Mouse (Mus musculus) liver, adult 2 months (tissue): ENCODE results near the gene Rabl2. TPM values are rescaled to one million over a fixed set of nuclear protein-coding genes. Genes with fewer than 3 reads are reported as not detected.

ENCODE experiments used
- DNase-seq: peaks from one replicate; pipeline ENCODE4 v3.0.0-alpha.2; 2011; ENCODE audit warnings: low read depth, low spot score; ENCODE audit errors: extremely low read depth
- H3K27ac ChIP-seq: fragments of 200-500 bp; replicated peaks from 2 replicates; pipeline ENCODE4 v1.5.1; 2012; ENCODE audit warnings: low read depth, mild to moderate bottlenecking, control low read depth, inconsistent platforms, low read length; ENCODE audit not compliant: insufficient read depth
- H3K27me3 ChIP-seq: fragments of 200-500 bp; 2 replicates; pipeline ENCODE4 v1.6.1; 2012; ENCODE audit warnings: mild to moderate bottlenecking, moderate library complexity, low read length, inconsistent platforms; ENCODE audit not compliant: control insufficient read depth, insufficient read depth
- H3K36me3 ChIP-seq: fragments of 200-500 bp; 2 replicates; pipeline ENCODE4 v1.6.1; 2012; ENCODE audit warnings: low read length, inconsistent platforms; ENCODE audit not compliant: control insufficient read depth, insufficient read depth
- H3K4me1 ChIP-seq: fragments of 200-500 bp; 2 replicates; pipeline ENCODE4 v1.6.1; 2011; ENCODE audit warnings: low read length; ENCODE audit not compliant: control insufficient read depth, insufficient read depth
- H3K4me3 ChIP-seq: fragments of 200-500 bp; 2 replicates; pipeline ENCODE4 v1.5.1; 2011; ENCODE audit warnings: low read depth, mild to moderate bottlenecking, control low read depth, low read length, moderate library complexity; ENCODE audit not compliant: insufficient read depth
- H3K79me2 ChIP-seq: fragments of 200-500 bp; 2 replicates; pipeline ENCODE4 v1.6.1; 2012; ENCODE audit warnings: inconsistent platforms, mild to moderate bottlenecking, low read length, moderate library complexity; ENCODE audit not compliant: control insufficient read depth, insufficient read depth
- H3K9ac ChIP-seq: fragments of 200-500 bp; 2 replicates; pipeline ENCODE4 v1.6.1; 2012; ENCODE audit warnings: low read depth, mild to moderate bottlenecking, control low read depth, inconsistent platforms, low read length
- CTCF ChIP-seq: fragments of 200-500 bp; IDR thresholded peaks from 2 replicates; pipeline ENCODE4 v1.5.1; 2011; ENCODE audit warnings: low read depth, low read length, control low read depth
- POLR2A ChIP-seq: fragments of 200-500 bp; IDR thresholded peaks from 2 replicates; pipeline ENCODE4 v1.6.1; 2011; ENCODE audit warnings: low read length, control low read depth; ENCODE audit not compliant: insufficient read depth; ENCODE audit errors: extremely low read depth
- WGBS: fragments of 180-500 bp; shearing (Covaris S2); methylation state at CpG from one replicate; pipeline ENCODE4 v1.1.7; 2018; 5-methylcytosine and 5-hydroxymethylcytosine counted together
- polyA plus RNA-seq: library from polyadenylated mRNA; depleted of rRNA; stranded (reverse); fragments of >200 nt; gene quantifications from 2 replicates; pipeline ENCODE4 v1.2.3, GENCODE M21; 2012; rRNA removed
- total RNA-seq: library from RNA; depleted of rRNA; stranded (reverse); fragments of >200 nt; gene quantifications from 2 replicates; pipeline ENCODE4 v1.2.3, GENCODE M21; 2014; rRNA removed

The Rabl2 gene
- total RNA-seq (1.4 and 1.7 TPM in 2 replicates), polyA plus RNA-seq (3.6 and 4.0 TPM in 2 replicates)

DNA sequence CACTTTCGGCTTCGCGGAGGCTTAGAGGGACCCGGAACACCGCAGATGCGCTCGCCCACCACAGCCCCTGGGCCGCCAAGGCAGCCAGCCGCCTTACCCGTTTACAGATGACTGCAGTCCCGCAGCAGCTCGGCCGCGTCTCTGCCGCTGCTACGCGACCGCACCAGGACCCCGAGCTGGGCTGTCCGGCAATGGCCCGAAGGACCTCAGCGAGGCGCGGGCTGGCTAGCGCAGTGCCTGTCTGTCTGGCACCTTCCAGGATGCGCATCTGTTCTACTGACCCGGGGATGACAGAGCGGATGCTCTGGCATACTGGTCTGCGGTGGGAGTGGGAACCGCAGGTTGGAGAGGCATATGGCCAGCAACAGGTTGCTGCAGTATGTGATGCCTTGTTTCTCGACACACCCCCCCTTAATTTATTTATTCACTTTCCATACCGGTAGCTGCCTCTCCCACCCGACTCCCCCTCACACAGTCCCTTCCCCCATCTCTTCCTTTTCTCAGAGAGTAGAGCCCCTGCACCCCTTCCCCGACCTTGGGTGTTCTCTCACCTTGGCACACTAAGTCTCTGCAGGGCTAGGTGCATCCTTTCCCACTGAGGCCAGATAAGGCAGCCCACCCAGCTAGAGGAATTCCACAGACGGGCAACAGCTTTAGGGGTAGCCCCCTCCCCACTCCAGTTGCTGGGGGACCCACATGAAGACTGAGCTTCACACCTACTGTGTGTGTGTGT lies at the start of gene Rabl2:
TSS of gene Rabl2 (minus strand) at position 201 of the 733 bp plus-strand sequence.
- DNase-seq = peak; percentile 63
- no peaks in the 10 kb centered on the region for H3K27me3 ChIP-seq
- TF ChIP-seq POLR2A = 0 out of 2 replicates have a peak, but pooled peaks have one; percentile 19
- no peak for TF ChIP-seq CTCF
- peak within 1 kb of the TSS; percentile 80 for H3K4me3 ChIP-seq
- no peaks in the 10 kb centered on the region for H3K36me3 ChIP-seq
- no peak within 1 kb of the TSS for H3K27ac ChIP-seq
- H3K9ac ChIP-seq = peak within 1 kb of the TSS; percentile 72
- peaks cover 2% of the 10 kb centered on the region; the same call in 1 of the 2 replicates for H3K4me1 ChIP-seq
- WGBS = 1% methylated on average over 35 of the region's 35 CpGs
- no peaks in the 10 kb centered on the region for H3K79me2 ChIP-seq

- no peak overlapping the region for H3K9ac ChIP-seq
- H3K4me1 ChIP-seq = no peaks in the 10 kb centered on the region
- WGBS = 9% methylated on average over 6 of the region's 6 CpGs
- no peaks in the 10 kb centered on the region for H3K79me2 ChIP-seq
- H3K27me3 ChIP-seq = no peaks in the 10 kb centered on the region
- H3K27ac ChIP-seq = no peak overlapping the region
- DNase-seq = peak; percentile 41
- H3K36me3 ChIP-seq = no peaks in the 10 kb centered on the region
- H3K4me3 ChIP-seq = no peak overlapping the region
- TF ChIP-seq POLR2A = no peak
- peak; percentile 71 for TF ChIP-seq CTCF
Observed at GRCm38 (mm10) chr15:89623626-89623959, 31.9 kb upstream of the Rabl2 start.

GRCm38 (mm10) chr15:89622959-89623625 lies 31.4 kb upstream of the Rabl2 start:
- Histone ChIP-seq H3K27me3 (no peaks in the 10 kb centered on the region), H3K9ac (no peak overlapping the region), H3K27ac (no peak overlapping the region), H3K4me1 (no peaks in the 10 kb centered on the region), H3K79me2 (no peaks in the 10 kb centered on the region), H3K36me3 (no peaks in the 10 kb centered on the region), H3K4me3 (no peak overlapping the region)
- no peak for DNase-seq
- WGBS = 59% methylated on average over 5 of the region's 5 CpGs
- TF ChIP-seq POLR2A (no peak), CTCF (no peak)

DNA sequence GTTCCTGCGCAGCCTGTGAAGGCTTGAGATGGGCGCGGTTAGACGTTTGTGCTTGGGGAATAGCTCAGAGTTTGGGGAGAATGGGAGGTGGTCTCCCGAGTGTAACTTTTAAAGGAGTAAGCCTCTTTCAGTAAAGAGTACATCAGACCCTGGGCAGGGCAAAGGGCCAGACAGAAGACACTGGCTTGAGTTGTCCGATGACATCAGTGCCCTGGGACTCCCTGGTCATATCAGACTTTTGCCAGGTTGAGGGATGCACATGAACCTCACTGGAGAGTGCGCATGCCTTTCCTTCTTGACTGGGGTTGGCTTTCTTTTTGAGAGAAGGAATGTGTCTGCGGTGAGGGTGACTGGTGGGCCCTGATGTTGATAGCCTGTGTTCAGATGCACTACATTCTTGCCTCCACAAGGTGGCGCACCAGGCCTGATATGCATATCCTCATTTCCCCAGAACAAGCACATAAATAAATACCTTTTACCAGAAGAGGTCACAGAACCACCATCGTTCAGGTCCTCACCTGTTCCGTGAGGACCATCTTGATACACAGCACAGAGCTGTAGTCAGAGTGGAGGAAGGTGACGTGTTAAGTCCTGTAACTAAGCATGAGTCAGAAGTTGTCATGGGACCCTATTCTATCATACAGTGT lies 30.7 kb upstream of the Rabl2 start:
- no peak overlapping the region for H3K9ac ChIP-seq
- no peaks in the 10 kb centered on the region for H3K4me1 ChIP-seq
- peak; percentile 7 for DNase-seq

GRCm38 (mm10) chr15:89607888-89608287 lies 16.2 kb upstream of the Rabl2 start:
- H3K4me1 ChIP-seq = no peaks in the 10 kb centered on the region
- H3K27me3 ChIP-seq = no peaks in the 10 kb centered on the region; the same call in 1 of the 2 replicates
- no peaks in the 10 kb centered on the region for H3K36me3 ChIP-seq
- TF ChIP-seq POLR2A (no peak), CTCF (no peak)
- no peak for DNase-seq
- 77% methylated on average over 9 of the region's 9 CpGs for WGBS
- H3K9ac ChIP-seq = no peak overlapping the region
- no peak overlapping the region for H3K27ac ChIP-seq
- H3K79me2 ChIP-seq = no peaks in the 10 kb centered on the region
- H3K4me3 ChIP-seq = no peak overlapping the region

More for the DNA sequence above, 30.7 kb upstream of the Rabl2 start:
- no peak overlapping the region for H3K4me3 ChIP-seq
- WGBS = 73% methylated on average over 12 of the region's 12 CpGs
- H3K36me3 ChIP-seq = no peaks in the 10 kb centered on the region
- no peak overlapping the region for H3K27ac ChIP-seq
- TF ChIP-seq CTCF = peak; percentile 70
- no peak for TF ChIP-seq POLR2A
- no peaks in the 10 kb centered on the region for H3K79me2 ChIP-seq
- H3K27me3 ChIP-seq = no peaks in the 10 kb centered on the region
